Mouse (Mus musculus): Measurements from ENCODE around the gene Rfc4.
A peak's percentile ranks its signal among the peaks of the same experiment; 100 is the strongest.
"Not testable (repeated sequence)": the region's sequence is repeated elsewhere in the genome, so short reads cannot be mapped to it uniquely, and the experiment has no call there.

The Rfc4 gene

DNA sequence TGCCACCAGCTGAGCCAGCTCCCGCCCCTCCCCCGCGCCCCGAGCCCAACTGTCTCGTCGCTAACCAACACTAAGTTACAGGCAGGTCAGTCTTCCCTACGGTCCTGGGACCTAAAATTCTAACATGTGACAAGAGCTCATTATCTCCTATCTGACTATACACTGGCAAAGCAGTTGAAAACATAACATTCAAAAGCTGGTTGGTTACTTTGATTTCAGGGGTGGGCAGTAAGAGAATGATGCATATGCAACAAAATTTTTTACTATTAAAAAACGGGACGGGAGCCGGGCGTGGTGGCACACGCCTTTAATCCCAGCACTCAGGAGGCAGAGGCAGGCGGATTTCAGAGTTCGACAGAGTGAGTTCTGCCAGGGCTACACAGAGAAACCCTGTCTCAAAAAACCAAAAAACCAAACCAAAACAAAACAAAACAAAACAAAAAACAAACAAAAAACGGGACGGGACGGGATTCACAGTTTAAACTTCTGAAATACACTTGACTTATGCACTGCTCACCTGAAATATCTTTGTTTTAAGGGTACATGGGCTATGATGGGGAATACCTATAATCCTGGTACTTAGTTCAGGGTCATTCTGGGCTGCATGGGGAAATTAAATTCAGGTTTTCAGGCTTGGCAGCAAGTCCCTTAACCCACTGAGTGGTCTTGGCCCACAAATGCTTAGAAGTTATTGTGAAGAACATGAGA is 24.3 kb downstream of the Rfc4 start:
- no peak for DNase-seq (ENCODE audit: low spot score in 2 of 2)

DNA sequence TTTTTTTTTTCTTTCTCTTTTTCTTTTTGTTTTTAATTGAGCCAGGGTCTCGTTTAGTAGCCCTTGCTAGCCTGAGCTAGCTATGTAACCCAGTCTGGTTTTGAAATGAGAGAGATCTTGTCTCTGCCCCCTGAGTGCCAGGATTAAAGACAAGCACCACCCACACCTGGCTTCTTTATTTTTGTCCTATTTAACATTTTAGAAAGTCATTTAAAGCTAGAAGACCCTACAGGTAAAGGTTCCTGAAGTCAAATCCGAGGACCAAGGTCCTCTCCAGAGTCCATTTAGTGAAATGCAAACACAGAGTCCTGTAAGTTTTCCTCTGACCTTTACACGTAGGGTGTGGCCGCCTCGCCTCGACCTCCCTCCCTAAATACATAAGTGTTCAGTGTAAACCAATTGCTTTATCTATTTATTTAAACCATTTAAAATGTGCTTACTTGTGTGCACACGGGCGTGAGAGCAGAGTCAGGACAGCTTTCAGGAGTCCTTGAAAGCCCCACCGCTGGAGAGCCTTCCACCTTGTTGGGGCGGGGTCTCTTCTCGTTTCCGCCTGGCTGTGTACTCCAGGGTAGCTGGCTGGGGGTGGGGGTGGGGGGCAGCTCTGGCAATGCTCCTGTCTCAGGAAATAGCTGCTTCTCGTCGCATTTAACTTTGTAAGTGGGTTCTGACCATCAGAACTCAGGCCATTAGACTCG is 25.0 kb downstream of the Rfc4 start:
- peak in 1 of 2 experiments; percentile 17 for DNase-seq (ENCODE audit: low spot score in 2 of 2)

DNA sequence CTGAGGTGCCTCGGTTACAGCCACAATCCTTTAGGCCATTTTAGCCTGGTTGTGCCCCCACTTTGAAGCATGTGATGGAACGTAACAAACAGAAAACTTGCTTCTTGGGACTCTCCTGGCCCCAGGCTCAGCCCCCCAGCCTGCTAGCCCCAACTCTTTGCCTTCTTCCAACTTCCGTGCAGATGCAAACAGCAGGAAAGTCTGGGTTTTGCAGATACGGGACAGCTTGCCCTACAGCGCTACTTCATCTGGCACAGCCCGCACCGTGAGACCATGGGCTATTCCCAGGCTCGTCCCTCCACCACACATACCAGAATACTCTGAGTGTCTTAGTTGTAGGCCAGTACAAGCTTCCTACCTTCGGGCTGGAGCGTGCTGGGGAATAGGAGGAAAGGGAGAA is 26.9 kb downstream of the Rfc4 start:
- no peak for DNase-seq (ENCODE audit: low spot score in 2 of 2)

DNA sequence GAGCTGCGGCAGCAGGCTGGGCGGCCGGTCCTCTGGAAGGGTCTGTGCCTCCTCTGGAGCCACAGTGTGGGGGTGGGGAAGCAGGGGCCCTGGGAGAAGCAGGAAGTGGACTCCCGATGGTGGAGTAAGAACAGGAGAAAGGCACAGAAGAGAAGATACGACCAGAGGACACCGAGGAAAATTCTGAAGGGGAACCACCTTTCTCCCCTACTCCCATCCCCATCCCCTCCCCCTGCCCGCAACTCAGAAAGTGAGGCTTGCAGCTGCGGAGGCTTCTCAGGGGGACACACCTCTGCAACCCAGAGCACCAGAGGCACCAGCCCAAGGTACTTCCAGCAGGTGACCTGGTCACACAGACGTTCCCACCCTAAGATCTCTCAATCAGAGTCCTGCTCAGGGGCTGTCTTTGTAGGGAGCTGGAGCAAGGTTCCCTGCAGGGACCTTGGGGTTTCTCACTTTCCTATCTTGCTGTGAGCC is 27.4 kb downstream of the Rfc4 start:
- no peak for DNase-seq (ENCODE audit: low spot score in 2 of 2)

DNA sequence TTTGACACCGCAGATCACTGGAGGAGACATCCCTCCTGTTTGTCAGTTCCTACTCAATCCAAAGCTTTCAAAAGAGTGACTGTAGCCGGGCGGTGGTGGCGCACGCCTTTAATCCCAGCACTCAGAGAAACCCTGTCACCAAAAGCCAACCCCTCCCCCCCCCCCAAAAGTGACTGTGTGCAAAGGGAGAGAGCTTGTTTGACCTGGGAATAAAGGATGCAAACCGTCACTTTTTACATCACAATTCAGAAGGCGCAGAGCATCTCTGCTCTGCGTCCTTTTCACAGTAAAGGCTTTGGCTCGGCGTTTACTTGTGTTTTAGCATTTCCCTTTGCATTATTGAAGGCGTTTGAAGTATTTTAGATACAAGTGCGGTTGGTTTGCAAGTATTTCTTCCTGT is 27.9 kb downstream of the Rfc4 start:
- no peak for DNase-seq (ENCODE audit: low spot score in 2 of 2)

- not testable (repeated sequence) for DNase-seq (ENCODE audit: low spot score in 2 of 2)
These were observed 29.5 kb downstream of the Rfc4 start for GRCm38 (mm10) chr16:23098105-23098452.

- DNase-seq (ENCODE audit: low spot score in 2 of 2), result not testable (repeated sequence)
These were observed 30.0 kb downstream of the Rfc4 start for GRCm38 (mm10) chr16:23097290-23098104.

DNA sequence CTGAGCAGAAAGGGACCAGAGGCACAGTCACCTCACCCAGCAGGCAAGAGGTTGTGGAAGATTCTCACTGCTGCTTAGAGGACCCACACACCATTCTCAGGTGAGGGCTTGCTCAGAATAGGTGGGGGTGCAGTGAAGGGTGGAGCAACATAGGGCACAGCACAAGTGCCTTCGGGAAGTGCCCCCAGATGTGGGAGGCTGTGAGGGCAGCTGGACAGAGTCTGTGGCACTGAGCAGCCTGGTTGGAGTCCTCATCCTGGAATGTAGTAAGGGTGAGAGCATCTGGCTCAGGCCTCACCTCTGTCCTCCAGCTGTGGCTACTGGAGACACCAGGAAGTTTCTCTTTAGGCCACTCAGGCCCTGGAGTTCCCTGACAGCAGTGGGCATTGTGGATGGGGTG is 30.7 kb downstream of the Rfc4 start:
- DNase-seq (ENCODE audit: low spot score in 2 of 2), result not testable (repeated sequence)

DNA sequence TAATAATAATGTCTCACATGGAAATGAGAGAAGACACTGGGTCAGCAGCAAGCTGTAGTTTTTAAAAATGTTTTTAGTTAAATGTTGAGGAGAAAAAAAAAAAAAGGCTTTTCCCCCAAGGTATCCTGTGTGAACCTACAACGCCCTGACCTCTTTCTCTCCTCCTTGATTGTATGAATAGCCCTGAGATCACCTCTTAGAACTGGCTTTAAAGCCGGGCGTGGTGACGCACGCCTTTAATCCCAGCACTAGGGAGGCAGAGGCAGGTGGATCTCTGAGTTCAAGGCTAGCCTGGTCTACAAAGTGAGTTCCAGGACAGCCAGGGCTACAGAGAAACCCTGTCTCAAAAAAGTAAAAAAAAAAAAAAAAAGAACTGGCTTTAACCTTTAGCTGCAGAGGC is 32.0 kb downstream of the Rfc4 start:
- DNase-seq (ENCODE audit: low spot score in 2 of 2), result not testable (repeated sequence)

DNA sequence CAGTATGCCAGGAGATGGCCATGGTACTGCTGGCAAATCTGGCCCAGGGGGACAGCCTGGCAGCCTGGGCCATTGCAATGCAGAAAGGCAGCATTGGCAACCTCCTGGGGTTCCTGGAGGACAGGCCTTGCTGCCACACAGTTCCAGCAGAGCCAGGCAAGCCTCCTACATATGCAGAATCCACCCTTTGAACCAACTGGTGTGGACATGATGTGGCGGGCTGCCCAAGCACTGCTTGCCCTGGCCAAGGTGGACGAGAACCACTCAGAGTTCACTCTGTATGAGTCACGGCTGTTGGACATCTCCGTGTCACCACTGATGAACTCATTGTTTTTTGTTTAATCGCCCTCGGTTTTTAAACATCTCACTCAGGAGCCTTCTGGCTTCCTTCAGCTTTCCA is 33.4 kb downstream of the Rfc4 start:
- no peak for DNase-seq (ENCODE audit: low spot score in 2 of 2)

DNA sequence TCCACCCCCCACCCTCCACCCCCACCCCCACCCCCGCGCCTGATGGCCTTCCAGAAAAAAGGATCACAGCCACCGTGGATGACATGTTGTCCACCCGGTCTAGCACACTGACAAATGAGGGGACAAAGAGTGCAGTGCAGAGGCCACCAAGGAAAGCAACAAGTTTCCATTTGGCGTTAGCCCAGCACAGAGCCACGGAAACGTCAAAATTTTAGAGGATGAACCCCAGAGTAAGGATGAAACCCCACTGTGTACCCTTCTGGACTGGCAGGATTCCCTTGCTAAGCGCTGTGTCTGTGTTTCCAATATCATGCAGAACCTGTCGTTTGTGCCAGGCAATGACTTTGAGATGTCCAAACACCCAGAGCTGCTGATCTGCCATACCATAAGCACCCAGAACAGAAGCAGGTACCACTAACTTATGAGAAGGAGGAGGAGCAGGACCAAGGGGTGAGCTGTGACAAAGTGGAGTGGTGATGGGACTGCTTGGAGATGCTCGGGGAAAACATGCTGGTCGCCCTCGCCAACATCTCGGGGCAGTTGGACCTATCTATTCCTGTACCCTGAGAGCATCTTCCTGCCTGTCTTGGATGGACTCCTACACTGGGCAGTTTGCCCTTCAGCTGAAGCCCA is 34.1 kb downstream of the Rfc4 start:
- DNase-seq (ENCODE audit: low spot score in 2 of 2), result no peak

DNA sequence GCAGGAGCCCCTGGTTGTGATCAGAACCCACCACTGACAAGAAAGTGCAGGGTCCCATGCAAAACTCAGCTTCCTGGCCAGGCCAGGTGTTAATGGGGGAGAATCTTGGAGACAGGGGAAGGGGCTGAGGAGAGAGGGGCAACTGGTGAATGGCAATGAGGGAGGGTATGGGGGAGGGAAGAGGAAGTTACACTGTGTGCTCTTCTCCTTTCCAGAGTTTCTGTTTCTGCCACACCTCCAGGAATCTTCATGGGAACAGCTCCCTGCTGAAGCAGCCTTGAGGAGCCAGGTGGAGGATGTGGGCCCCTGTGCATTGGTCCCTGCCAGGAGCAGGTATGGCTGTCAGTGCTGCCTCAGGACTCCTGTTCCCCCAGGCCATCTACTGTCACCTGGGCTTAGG is 36.2 kb downstream of the Rfc4 start:
- not testable (repeated sequence) for DNase-seq (ENCODE audit: low spot score in 2 of 2)

- DNase-seq (ENCODE audit: low spot score in 2 of 2), result not testable (repeated sequence)
These were observed 39.0 kb downstream of the Rfc4 start for GRCm38 (mm10) chr16:23088491-23088890.

DNA sequence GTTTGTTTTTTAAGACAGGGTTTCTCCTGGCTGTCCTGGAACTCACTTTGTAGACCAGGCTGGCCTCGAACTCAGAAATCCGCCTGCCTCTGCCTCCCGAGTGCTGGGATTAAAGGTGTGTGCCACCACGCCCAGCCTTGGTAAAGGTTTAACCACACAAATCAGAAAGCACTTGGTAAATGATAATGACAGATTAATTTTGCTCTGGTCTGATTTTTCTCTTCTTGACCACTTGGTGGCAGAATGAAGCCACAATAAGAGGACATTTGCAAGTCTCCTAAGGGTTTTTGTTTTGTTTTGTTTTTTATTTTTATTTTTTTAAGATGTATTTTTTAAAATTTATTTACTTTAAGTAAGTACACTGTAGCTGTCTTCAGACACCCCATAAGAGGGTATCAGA is 39.8 kb downstream of the Rfc4 start:
- not testable (repeated sequence) for DNase-seq (ENCODE audit: low spot score in 2 of 2)

DNA sequence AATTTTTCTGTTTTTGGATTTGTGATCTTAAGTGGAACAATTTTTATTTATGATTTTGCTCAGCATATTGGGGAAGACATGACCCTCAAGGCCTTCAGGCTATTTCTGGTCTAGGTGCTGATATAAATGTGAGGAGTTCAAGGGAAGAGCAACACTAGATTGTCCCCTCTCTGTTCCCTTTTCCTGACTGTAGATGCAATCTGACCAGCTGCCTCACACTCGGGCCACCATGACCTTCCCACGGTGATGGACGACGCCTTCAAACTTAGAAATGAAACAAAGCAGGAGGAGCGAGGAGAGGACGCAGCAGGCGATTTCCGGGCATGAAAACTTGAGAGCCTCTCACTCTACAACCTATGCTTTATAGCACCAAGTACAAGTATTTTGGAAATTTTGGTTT is 40.4 kb downstream of the Rfc4 start:
- not testable (repeated sequence) for DNase-seq (ENCODE audit: low spot score in 2 of 2)

DNA sequence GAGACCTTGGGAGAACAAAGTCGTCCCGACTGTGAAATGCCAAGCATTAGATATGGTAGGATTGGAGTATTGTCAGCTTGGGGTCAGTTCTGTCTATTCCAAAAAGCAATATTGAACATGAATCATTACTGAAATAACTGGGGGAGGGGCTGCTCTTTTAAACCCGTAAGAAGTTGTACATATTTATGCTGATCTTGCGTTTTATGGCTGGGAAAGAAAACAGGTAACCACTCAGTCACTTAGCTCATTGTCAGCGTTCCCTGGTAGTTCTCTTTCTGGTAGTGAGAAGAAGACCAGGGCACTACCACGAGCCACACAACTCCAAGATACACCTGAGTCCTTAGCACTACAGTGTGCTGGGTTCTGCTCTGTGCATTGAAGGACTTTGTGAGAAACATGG is 50.0 kb downstream of the Rfc4 start:
- not testable (repeated sequence) for DNase-seq (ENCODE audit: low spot score in 2 of 2)

Measured in spleen, postnatal 36 days (tissue).